Mouse (Mus musculus) heart, embryonic 12.5 days (tissue): ENCODE data around the gene Ccdc17. TPM values are rescaled to one million over a fixed set of nuclear protein-coding genes. Genes with fewer than 3 reads are reported as not detected.

Source experiments
- ATAC-seq: fragments of 200-750 bp; cut with Nextera tagmentation; 2 replicates; pipeline ENCODE4 v1.8.0; 2017; ENCODE audit warnings: moderate TSS enrichment, moderate library complexity; ENCODE audit not compliant: insufficient number of reproducible peaks, low FRiP score
- H3K27ac ChIP-seq: fragments of 300-500 bp; sonication (generic); 2 replicates; pipeline ENCODE4 v1.5.1; 2016; ENCODE audit warnings: mild to moderate bottlenecking, moderate library complexity; ENCODE audit not compliant: poor library complexity, severe bottlenecking
- H3K27me3 ChIP-seq: fragments of 300-500 bp; sonication (generic); replicated peaks from 2 replicates; pipeline ENCODE4 v1.6.1; 2016; ENCODE audit warnings: mild to moderate bottlenecking, moderate library complexity
- H3K36me3 ChIP-seq: fragments of 300-500 bp; sonication (generic); 2 replicates; pipeline ENCODE4 v1.6.1; 2016; ENCODE audit warnings: mild to moderate bottlenecking, moderate library complexity
- H3K4me1 ChIP-seq: fragments of 300-500 bp; sonication (generic); replicated peaks from 2 replicates; pipeline ENCODE4 v1.6.1; 2016; ENCODE audit warnings: mild to moderate bottlenecking
- H3K4me2 ChIP-seq: fragments of 300-500 bp; sonication (generic); 2 replicates; pipeline ENCODE4 v1.6.1; 2016; ENCODE audit warnings: mild to moderate bottlenecking, moderate library complexity
- H3K4me3 ChIP-seq: fragments of 300-500 bp; sonication (generic); 2 replicates; pipeline ENCODE4 v1.5.1; 2016; ENCODE audit warnings: mild to moderate bottlenecking
- H3K9ac ChIP-seq: fragments of 300-500 bp; sonication (generic); 2 replicates; pipeline ENCODE4 v1.6.1; 2016; ENCODE audit warnings: mild to moderate bottlenecking, moderate library complexity
- H3K9me3 ChIP-seq: fragments of 300-500 bp; sonication (generic); replicated peaks from 2 replicates; pipeline ENCODE4 v1.6.1; 2016; ENCODE audit warnings: mild to moderate bottlenecking, moderate library complexity
- WGBS: fragments of 180-500 bp; shearing (Covaris S2); methylation state at CpG from one replicate; pipeline ENCODE4 v1.1.7; 2016; 5-methylcytosine and 5-hydroxymethylcytosine counted together
- polyA plus RNA-seq: library from polyadenylated mRNA; unstranded; fragments of >200 nt; fragmentation: Nextera tagmentation; extraction: Ambion mirVana; gene quantifications from 2 replicates; pipeline ENCODE4 v1.2.1, GENCODE M21; 2016

Ccdc17 gene
- polyA plus RNA-seq = 3.1 and 3.4 TPM in 2 replicates

- 24% methylated on average over 5 of the region's 5 CpGs for WGBS
- ATAC-seq = no peak
- peaks cover 23% of the 10 kb centered on the region for H3K4me1 ChIP-seq
- H3K9me3 ChIP-seq = no peaks in the 10 kb centered on the region
- H3K36me3 ChIP-seq = peaks cover 49% of the 10 kb centered on the region
- H3K4me3 ChIP-seq = peak within 1 kb of the TSS; percentile 65
- H3K27ac ChIP-seq = peak within 1 kb of the TSS; percentile 87
- H3K4me2 ChIP-seq = peak within 1 kb of the TSS; percentile 86
- H3K9ac ChIP-seq = peak within 1 kb of the TSS; percentile 90
- no peaks in the 10 kb centered on the region for H3K27me3 ChIP-seq
Observed at GRCm38 (mm10) chr4:116596379-116596778, at the start of gene Ccdc17. Gene Ccdc17 (plus strand): TSS chr4:116596654.

- no peak for ATAC-seq
- no peak overlapping the region for H3K4me3 ChIP-seq
- no peak overlapping the region for H3K9ac ChIP-seq
- H3K9me3 ChIP-seq = no peaks in the 10 kb centered on the region
- H3K27ac ChIP-seq = no peak overlapping the region
- no peak overlapping the region for H3K4me2 ChIP-seq
- H3K27me3 ChIP-seq = no peaks in the 10 kb centered on the region
- peaks cover 4% of the 10 kb centered on the region; the same call in 1 of the 2 replicates for H3K4me1 ChIP-seq
- H3K36me3 ChIP-seq = peaks cover 18% of the 10 kb centered on the region
- WGBS = 51% methylated on average over 1 of the region's 1 CpGs
Observed at GRCm38 (mm10) chr4:116550432-116550831, 46.0 kb upstream of the Ccdc17 start.

GRCm38 (mm10) chr4:116553035-116553434 is 43.4 kb upstream of the Ccdc17 start:
- peaks cover 6% of the 10 kb centered on the region; the same call in 1 of the 2 replicates for H3K4me1 ChIP-seq
- no peak overlapping the region for H3K27ac ChIP-seq
- no peaks in the 10 kb centered on the region for H3K27me3 ChIP-seq
- 86% methylated on average over 3 of the region's 3 CpGs for WGBS
- H3K9me3 ChIP-seq = no peaks in the 10 kb centered on the region
- peaks cover 18% of the 10 kb centered on the region for H3K36me3 ChIP-seq
- no peak for ATAC-seq
- no peak overlapping the region for H3K9ac ChIP-seq
- no peak overlapping the region for H3K4me3 ChIP-seq
- H3K4me2 ChIP-seq = no peak overlapping the region

- Histone ChIP-seq H3K27me3 (no peaks in the 10 kb centered on the region), H3K36me3 (peaks cover 20% of the 10 kb centered on the region), H3K4me2 (peak within 1 kb of the TSS; percentile 80), H3K9me3 (no peaks in the 10 kb centered on the region), H3K9ac (peak within 1 kb of the TSS; percentile 87), H3K4me1 (peaks cover 2% of the 10 kb centered on the region; the same call in 1 of the 2 replicates), H3K4me3 (peak within 1 kb of the TSS; percentile 79), H3K27ac (peak within 1 kb of the TSS; percentile 98)
- WGBS = 3% methylated on average over 23 of the region's 23 CpGs
- no peak for ATAC-seq
Observed at GRCm38 (mm10) chr4:116555413-116556300, 40.8 kb upstream of the Ccdc17 start, which contains the start of gene Tmem69. Gene Tmem69 (minus strand): TSS chr4:116555936.

- peak; percentile 95 for ATAC-seq
- peak overlapping the region; percentile 98 for H3K27ac ChIP-seq
Observed at GRCm38 (mm10) chr4:116556561-116557305, 39.7 kb upstream of the Ccdc17 start.

GRCm38 (mm10) chr4:116557306-116558121 is 38.9 kb upstream of the Ccdc17 start, which contains the start of gene Gpbp1l1:
Gene Gpbp1l1 (plus strand): TSS chr4:116557658.
- Histone ChIP-seq H3K4me1 (0 out of 2 replicates have a peak, but pooled peaks cover 2% of the 10 kb centered on the region), H3K36me3 (peaks cover 25% of the 10 kb centered on the region), H3K4me3 (peak within 1 kb of the TSS; percentile 79), H3K9me3 (no peaks in the 10 kb centered on the region), H3K27ac (peak within 1 kb of the TSS; percentile 98), H3K27me3 (no peaks in the 10 kb centered on the region), H3K9ac (peak within 1 kb of the TSS; percentile 87), H3K4me2 (peak within 1 kb of the TSS; percentile 80)
- WGBS = under 1% methylated on average over 74 of the region's 78 CpGs
- ATAC-seq = peak; percentile 97

More at GRCm38 (mm10) chr4:116556561-116557305, 39.7 kb upstream of the Ccdc17 start:
- no peaks in the 10 kb centered on the region for H3K9me3 ChIP-seq
- 0 out of 2 replicates have a peak, but pooled peaks cover 2% of the 10 kb centered on the region for H3K4me1 ChIP-seq
- peak overlapping the region; percentile 79 for H3K4me3 ChIP-seq
- peak overlapping the region; percentile 80 for H3K4me2 ChIP-seq
- H3K36me3 ChIP-seq = peaks cover 23% of the 10 kb centered on the region
- WGBS = under 1% methylated on average over 28 of the region's 28 CpGs
- H3K27me3 ChIP-seq = no peaks in the 10 kb centered on the region
- H3K9ac ChIP-seq = peak overlapping the region; percentile 87

- Histone ChIP-seq H3K27me3 (no peaks in the 10 kb centered on the region), H3K27ac (peak overlapping the region; percentile 98), H3K4me2 (peak overlapping the region; percentile 80), H3K9me3 (no peaks in the 10 kb centered on the region), H3K9ac (peak overlapping the region; percentile 86), H3K36me3 (peaks cover 23% of the 10 kb centered on the region), H3K4me3 (peak overlapping the region; percentile 79), H3K4me1 (0 out of 2 replicates have a peak, but pooled peaks cover 2% of the 10 kb centered on the region)
- ATAC-seq = no peak
- WGBS = 3% methylated on average over 15 of the region's 15 CpGs
Observed at GRCm38 (mm10) chr4:116558151-116558882, 38.1 kb upstream of the Ccdc17 start.

GRCm38 (mm10) chr4:116595793-116596192 is 661 bp upstream of the Ccdc17 start:
- ATAC-seq = no peak
- Histone ChIP-seq H3K9ac (no peak overlapping the region), H3K4me3 (no peak overlapping the region), H3K9me3 (no peaks in the 10 kb centered on the region), H3K36me3 (peaks cover 49% of the 10 kb centered on the region), H3K4me1 (peaks cover 23% of the 10 kb centered on the region), H3K4me2 (no peak overlapping the region), H3K27ac (no peak overlapping the region), H3K27me3 (no peaks in the 10 kb centered on the region)
- WGBS = 77% methylated on average over 8 of the region's 8 CpGs

GRCm38 (mm10) chr4:116596978-116597881 is 776 bp downstream of the Ccdc17 start:
- Histone ChIP-seq H3K4me3 (peak overlapping the region; percentile 65), H3K27ac (peak overlapping the region; percentile 87), H3K9ac (peak overlapping the region; percentile 90), H3K27me3 (no peaks in the 10 kb centered on the region), H3K4me1 (peaks cover 23% of the 10 kb centered on the region), H3K36me3 (peaks cover 49% of the 10 kb centered on the region), H3K4me2 (peak overlapping the region; percentile 86), H3K9me3 (no peaks in the 10 kb centered on the region)
- peak; percentile 94 for ATAC-seq
- WGBS = 1% methylated on average over 50 of the region's 50 CpGs
